Mouse (Mus musculus) liver, postnatal 0 days (tissue): ENCODE results near the gene Cckbr. TPM values are rescaled to one million over a fixed set of nuclear protein-coding genes. Genes with fewer than 3 reads are reported as not detected.

Source experiments
- ATAC-seq: fragments of 200-750 bp; cut with Nextera tagmentation; 2 replicates; pipeline ENCODE4 v1.8.0; 2017; ENCODE audit warnings: mild to moderate bottlenecking, moderate library complexity
- DNase-seq: peaks from one replicate; pipeline ENCODE4 v3.0.0-alpha.2; 2016
- H3K27ac ChIP-seq: fragments of 300-500 bp; sonication (generic); 2 replicates; pipeline ENCODE4 v1.5.1; 2014; ENCODE audit warnings: antibody characterized with exemption, moderate library complexity, mild to moderate bottlenecking, low read depth
- H3K27me3 ChIP-seq: fragments of 300-500 bp; sonication (generic); 2 replicates; pipeline ENCODE4 v1.6.1; 2014; ENCODE audit warnings: low read length, control low read depth, mixed read lengths; ENCODE audit not compliant: insufficient read depth
- H3K36me3 ChIP-seq: fragments of 300-500 bp; sonication (generic); replicated peaks from 2 replicates; pipeline ENCODE4 v1.6.1; 2014; ENCODE audit warnings: mild to moderate bottlenecking, control low read depth, low read length, moderate library complexity, mixed read lengths; ENCODE audit not compliant: insufficient read depth
- H3K4me1 ChIP-seq: fragments of 300-500 bp; sonication (generic); 2 replicates; pipeline ENCODE4 v1.6.1; 2014; ENCODE audit warnings: antibody characterized with exemption, mild to moderate bottlenecking, control low read depth; ENCODE audit not compliant: insufficient read depth
- H3K4me2 ChIP-seq: fragments of 300-500 bp; sonication (generic); 2 replicates; pipeline ENCODE4 v1.6.1; 2014; ENCODE audit warnings: low read depth, mild to moderate bottlenecking, low read length, moderate library complexity, mixed read lengths
- H3K4me3 ChIP-seq: fragments of 300-500 bp; sonication (generic); 2 replicates; pipeline ENCODE4 v1.5.1; 2014; ENCODE audit warnings: low read depth, low read length
- H3K9ac ChIP-seq: fragments of 300-500 bp; sonication (generic); replicated peaks from 2 replicates; pipeline ENCODE4 v1.6.1; 2014; ENCODE audit warnings: mild to moderate bottlenecking, moderate library complexity
- H3K9me3 ChIP-seq: fragments of 300-500 bp; sonication (generic); 2 replicates; pipeline ENCODE4 v1.6.1; 2016; ENCODE audit warnings: mild to moderate bottlenecking, control low read depth, low read length, mixed read lengths
- CTCF ChIP-seq: sonication (generic); IDR thresholded peaks from 2 replicates; pipeline ENCODE4 v1.5.1; 2016; ENCODE audit warnings: antibody characterized with exemption, low read depth
- EP300 ChIP-seq: IDR thresholded peaks from 2 replicates; pipeline ENCODE4 v1.6.1; 2016; ENCODE audit warnings: antibody characterized with exemption, low read depth, mild to moderate bottlenecking
- WGBS: fragments of 180-500 bp; shearing (Covaris S2); extraction: QIAGEN DNeasy Blood & Tissue Kit; methylation state at CpG from one replicate; pipeline ENCODE4 v1.1.7; 2014; ENCODE audit not compliant: insufficient replicate concordance; 5-methylcytosine and 5-hydroxymethylcytosine counted together
- polyA plus RNA-seq: library from polyadenylated mRNA; unstranded; fragments of >200 nt; fragmentation: Nextera tagmentation; extraction: Ambion mirVana; gene quantifications from 2 replicates; pipeline ENCODE4 v1.2.1, GENCODE M21; 2015

Cckbr gene
- polyA plus RNA-seq, 1 experiment from 2014 or later = not detected

DNA sequence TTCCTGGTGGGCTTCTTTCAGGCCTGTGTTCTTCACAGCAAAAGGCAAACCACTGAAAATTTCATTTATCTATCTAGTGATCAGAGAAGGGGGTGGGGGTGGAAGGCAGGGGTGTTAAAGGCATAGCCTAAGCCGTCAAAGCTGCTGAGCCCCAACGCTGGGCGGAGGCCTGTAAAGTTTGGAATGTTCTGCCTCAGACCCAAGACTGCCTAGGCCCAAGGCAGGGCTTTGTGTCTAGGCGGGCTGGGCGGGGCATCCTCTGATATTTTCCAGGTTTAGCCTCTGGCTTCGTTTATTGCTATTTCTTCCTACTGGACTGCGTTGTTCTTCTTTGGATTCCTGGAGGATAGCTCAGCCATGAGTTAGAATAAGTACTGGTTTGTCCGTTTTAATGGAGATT lies 56.9 kb downstream of the Cckbr start:
- Histone ChIP-seq H3K4me3 (no peak overlapping the region), H3K9me3 (no peaks in the 10 kb centered on the region), H3K4me2 (no peak overlapping the region), H3K27ac (no peak overlapping the region), H3K36me3 (no peaks in the 10 kb centered on the region), H3K27me3 (peaks cover 20% of the 10 kb centered on the region; the same call in 1 of the 2 replicates), H3K4me1 (peaks cover 5% of the 10 kb centered on the region), H3K9ac (no peak overlapping the region)
- ATAC-seq = no peak
- no peak for TF ChIP-seq EP300
- TF ChIP-seq CTCF = no peak
- DNase-seq = no peak
- 50% methylated on average over 8 of the region's 8 CpGs for WGBS

DNA sequence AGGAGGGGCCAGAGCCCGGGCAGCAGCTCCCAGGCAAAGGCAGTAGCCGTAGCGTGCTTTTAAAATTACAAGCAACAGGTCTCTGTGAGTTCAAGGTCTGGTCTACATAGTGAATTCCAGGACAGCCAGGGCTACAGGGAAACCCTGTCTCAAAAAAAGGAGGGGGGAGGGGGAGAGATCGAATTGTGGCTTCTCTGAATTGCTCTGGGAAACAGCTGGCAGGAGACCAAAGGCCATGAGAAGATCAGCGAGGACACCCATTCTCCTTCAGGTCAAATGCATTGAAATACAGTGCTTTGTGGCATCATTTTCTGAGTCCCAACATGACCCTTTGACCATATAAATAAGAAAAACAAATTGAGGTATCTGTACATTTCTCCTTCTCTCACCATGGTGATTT lies 59.5 kb downstream of the Cckbr start:
- DNase-seq = no peak

GRCm38 (mm10) chr7:105487104-105487876 lies 61.8 kb downstream of the Cckbr start:
- Histone ChIP-seq H3K9ac (no peak overlapping the region), H3K4me3 (no peak overlapping the region), H3K4me1 (no peaks in the 10 kb centered on the region), H3K27ac (no peak overlapping the region), H3K4me2 (no peak overlapping the region), H3K9me3 (no peaks in the 10 kb centered on the region), H3K36me3 (no peaks in the 10 kb centered on the region), H3K27me3 (peaks cover 3% of the 10 kb centered on the region; the same call in 1 of the 2 replicates)
- no peak for DNase-seq
- ATAC-seq = no peak
- TF ChIP-seq EP300 = no peak
- TF ChIP-seq CTCF = no peak
- WGBS = 57% methylated on average over 6 of the region's 6 CpGs

More for the DNA sequence above, 59.5 kb downstream of the Cckbr start:
- no peaks in the 10 kb centered on the region for H3K9me3 ChIP-seq
- H3K9ac ChIP-seq = no peak overlapping the region
- 45% methylated on average over 5 of the region's 5 CpGs for WGBS
- no peak overlapping the region for H3K4me3 ChIP-seq
- no peak overlapping the region for H3K27ac ChIP-seq
- TF ChIP-seq EP300 (no peak), CTCF (no peak)
- no peaks in the 10 kb centered on the region for H3K36me3 ChIP-seq
- no peak for ATAC-seq
- H3K27me3 ChIP-seq = peaks cover 20% of the 10 kb centered on the region; the same call in 1 of the 2 replicates
- H3K4me2 ChIP-seq = no peak overlapping the region
- peaks cover 5% of the 10 kb centered on the region for H3K4me1 ChIP-seq

- ATAC-seq (no peak), DNase-seq (no peak)
- H3K27me3 ChIP-seq = no peaks in the 10 kb centered on the region
- H3K27ac ChIP-seq = no peak overlapping the region
- no peaks in the 10 kb centered on the region for H3K36me3 ChIP-seq
- H3K4me1 ChIP-seq = no peaks in the 10 kb centered on the region
- TF ChIP-seq EP300 = no peak
- TF ChIP-seq CTCF = no peak
- 81% methylated on average over 3 of the region's 3 CpGs for whole genome bisulfite sequencing
- H3K9ac ChIP-seq = no peak overlapping the region
- H3K9me3 ChIP-seq = no peaks in the 10 kb centered on the region
- H3K4me3 ChIP-seq = no peak overlapping the region
- no peak overlapping the region for H3K4me2 ChIP-seq
Observed at GRCm38 (mm10) chr7:105497881-105498280, 72.3 kb downstream of the Cckbr start.

DNA sequence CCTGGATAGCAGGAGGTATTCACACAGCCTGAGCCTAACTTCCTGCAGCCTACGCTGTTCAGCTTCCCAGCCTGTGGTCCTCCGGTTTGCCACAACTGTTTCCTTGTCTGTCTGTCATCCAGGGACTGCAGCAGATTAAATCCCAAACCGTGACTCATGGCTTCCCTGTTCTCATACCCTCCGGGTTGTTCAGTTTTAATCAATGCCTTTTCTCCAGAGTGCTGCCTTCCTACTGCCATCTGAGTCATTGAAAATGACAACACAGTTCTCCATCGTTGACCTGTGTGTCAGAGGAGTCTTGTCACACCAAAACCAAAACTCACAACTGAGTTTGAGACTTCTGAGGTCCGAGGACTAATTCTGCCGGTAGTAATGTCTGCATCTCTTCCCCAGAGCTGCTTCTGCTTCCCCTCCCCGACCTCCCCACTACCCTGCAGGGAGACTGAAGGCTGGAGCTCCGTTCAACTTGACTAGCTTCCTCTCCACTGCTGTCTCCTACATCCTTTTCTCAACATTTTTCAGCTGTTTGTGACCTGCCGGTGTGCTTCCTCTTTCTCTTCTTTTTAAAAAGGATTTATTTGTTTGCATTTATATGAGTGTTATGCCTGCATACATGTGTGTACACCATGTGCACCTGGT lies 73.4 kb downstream of the Cckbr start:
- Histone ChIP-seq H3K9me3 (no peaks in the 10 kb centered on the region), H3K4me1 (no peaks in the 10 kb centered on the region), H3K36me3 (no peaks in the 10 kb centered on the region), H3K27ac (no peak overlapping the region), H3K4me3 (no peak overlapping the region), H3K27me3 (no peaks in the 10 kb centered on the region), H3K9ac (no peak overlapping the region), H3K4me2 (no peak overlapping the region)
- ATAC-seq (no peak), DNase-seq (no peak)
- WGBS = 18% methylated on average over 10 of the region's 10 CpGs
- TF ChIP-seq CTCF (no peak), EP300 (no peak)

GRCm38 (mm10) chr7:105499676-105500075 lies 74.1 kb downstream of the Cckbr start:
- Histone ChIP-seq H3K4me2 (no peak overlapping the region), H3K27me3 (no peaks in the 10 kb centered on the region), H3K36me3 (no peaks in the 10 kb centered on the region), H3K9me3 (no peaks in the 10 kb centered on the region), H3K4me3 (no peak overlapping the region), H3K9ac (no peak overlapping the region), H3K27ac (no peak overlapping the region), H3K4me1 (no peaks in the 10 kb centered on the region)
- WGBS = 82% methylated on average over 1 of the region's 1 CpGs
- no peak for DNase-seq
- no peak for ATAC-seq
- TF ChIP-seq EP300 (no peak), CTCF (no peak)
